Mouse (Mus musculus) thymus, adult 2 months (tissue): ENCODE results near the gene Slc30a5. TPM values are rescaled to one million over a fixed set of nuclear protein-coding genes. Genes with fewer than 3 reads are reported as not detected.
"Not testable (repeated sequence)": the region's sequence is repeated elsewhere in the genome, so short reads cannot be mapped to it uniquely, and the experiment has no call there.

Experiments used
- DNase-seq: peaks from one replicate; pipeline ENCODE4 v3.0.0; 2021
- H3K27ac ChIP-seq: fragments of 200-500 bp; 2 replicates; pipeline ENCODE4 v1.5.1; 2012; ENCODE audit warnings: low read length, control low read depth; ENCODE audit not compliant: control insufficient read depth, insufficient read depth
- H3K27me3 ChIP-seq: fragments of 200-500 bp; 2 replicates; pipeline ENCODE4 v1.6.1; 2012; ENCODE audit warnings: mild to moderate bottlenecking, low read length, moderate library complexity, mixed read lengths; ENCODE audit not compliant: control insufficient read depth, insufficient read depth
- H3K36me3 ChIP-seq: fragments of 200-500 bp; 2 replicates; pipeline ENCODE4 v1.6.1; 2012; ENCODE audit warnings: mild to moderate bottlenecking, low read length, moderate library complexity; ENCODE audit not compliant: control insufficient read depth, insufficient read depth
- H3K4me1 ChIP-seq: fragments of 200-500 bp; replicated peaks from 2 replicates; pipeline ENCODE4 v1.6.1; 2012; ENCODE audit warnings: low read length; ENCODE audit not compliant: control insufficient read depth, insufficient read depth
- H3K4me3 ChIP-seq: fragments of 200-500 bp; 2 replicates; pipeline ENCODE4 v1.5.1; 2012; ENCODE audit warnings: mild to moderate bottlenecking, low read length, control low read depth, moderate library complexity; ENCODE audit not compliant: control insufficient read depth, insufficient read depth
- CTCF ChIP-seq: fragments of 200-500 bp; IDR thresholded peaks from 2 replicates; pipeline ENCODE4 v1.5.1; 2012; ENCODE audit warnings: mild to moderate bottlenecking, control low read depth, low read length, moderate library complexity, borderline replicate concordance; ENCODE audit not compliant: control insufficient read depth, poor library complexity, insufficient read depth; ENCODE audit errors: extremely low read depth
- POLR2A ChIP-seq: fragments of 200-500 bp; IDR thresholded peaks from 2 replicates; pipeline ENCODE4 v1.6.1; 2012; ENCODE audit warnings: mild to moderate bottlenecking, low read length, control low read depth, moderate library complexity; ENCODE audit not compliant: control insufficient read depth, poor library complexity, insufficient read depth; ENCODE audit errors: extremely low read depth
- WGBS: fragments of 180-500 bp; shearing (Covaris S2); methylation state at CpG from one replicate; pipeline ENCODE4 v1.1.7; 2018; 5-methylcytosine and 5-hydroxymethylcytosine counted together
- polyA plus RNA-seq: library from polyadenylated mRNA; depleted of rRNA; stranded (reverse); fragments of >200 nt; gene quantifications from 2 replicates; pipeline ENCODE4 v1.2.3, GENCODE M21; 2012

The Slc30a5 gene
- polyA plus RNA-seq, 1 experiment = 31.4 TPM

DNA sequence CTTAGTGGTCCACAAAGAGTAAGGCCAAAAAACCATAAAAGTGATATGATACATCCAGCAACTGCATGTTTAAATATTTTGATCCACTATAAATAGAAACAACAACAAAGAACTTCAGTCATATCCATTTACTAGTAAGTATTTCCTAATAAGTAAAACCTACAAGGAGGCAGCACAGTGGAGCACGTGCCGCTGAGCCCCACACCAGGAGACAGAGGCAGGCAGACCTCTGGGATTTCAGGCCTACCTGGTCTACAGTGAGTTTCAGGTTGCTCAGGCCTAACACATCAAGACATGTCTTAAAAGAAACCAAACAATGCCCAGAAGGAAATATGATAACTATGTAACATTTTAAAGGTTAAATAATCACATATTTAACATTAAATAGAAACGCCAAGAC lies 8.3 kb downstream of the Slc30a5 start:
- WGBS = 92% methylated on average over 3 of the region's 3 CpGs
- Histone ChIP-seq H3K27ac (peak overlapping the region; percentile 51), H3K4me3 (no peak overlapping the region), H3K27me3 (no peaks in the 10 kb centered on the region), H3K36me3 (peaks cover 40% of the 10 kb centered on the region), H3K4me1 (peaks cover 5% of the 10 kb centered on the region; the same call in 1 of the 2 replicates)
- TF ChIP-seq CTCF = no peak
- no peak for TF ChIP-seq POLR2A
- DNase-seq = no peak

DNA sequence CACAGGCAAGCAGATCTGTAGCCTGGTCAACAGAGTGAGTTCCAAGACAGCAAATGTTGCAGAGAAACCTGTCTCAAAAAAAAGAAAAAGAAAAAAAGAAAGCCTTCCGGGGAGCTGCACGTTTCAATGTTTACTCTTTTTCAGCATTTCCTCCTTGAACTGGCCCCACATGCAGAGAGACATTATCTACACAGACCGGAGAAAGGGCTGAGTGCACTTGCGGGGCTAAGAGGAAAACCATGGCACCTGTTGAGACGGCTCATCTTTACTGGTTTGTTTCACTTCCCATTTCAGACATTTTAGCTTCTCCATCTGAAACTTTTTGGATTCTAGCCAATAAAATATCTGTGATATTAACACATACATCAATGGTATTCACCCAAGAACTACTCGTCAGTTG lies 8.9 kb downstream of the Slc30a5 start:
- H3K27me3 ChIP-seq = no peaks in the 10 kb centered on the region
- peaks cover 44% of the 10 kb centered on the region for H3K36me3 ChIP-seq
- H3K4me3 ChIP-seq = no peak overlapping the region
- peak overlapping the region; percentile 58 for H3K27ac ChIP-seq
- WGBS = 17% methylated on average over 6 of the region's 6 CpGs
- TF ChIP-seq CTCF = no peak
- TF ChIP-seq POLR2A = no peak
- peaks cover 5% of the 10 kb centered on the region; the same call in 1 of the 2 replicates for H3K4me1 ChIP-seq
- no peak for DNase-seq

DNA sequence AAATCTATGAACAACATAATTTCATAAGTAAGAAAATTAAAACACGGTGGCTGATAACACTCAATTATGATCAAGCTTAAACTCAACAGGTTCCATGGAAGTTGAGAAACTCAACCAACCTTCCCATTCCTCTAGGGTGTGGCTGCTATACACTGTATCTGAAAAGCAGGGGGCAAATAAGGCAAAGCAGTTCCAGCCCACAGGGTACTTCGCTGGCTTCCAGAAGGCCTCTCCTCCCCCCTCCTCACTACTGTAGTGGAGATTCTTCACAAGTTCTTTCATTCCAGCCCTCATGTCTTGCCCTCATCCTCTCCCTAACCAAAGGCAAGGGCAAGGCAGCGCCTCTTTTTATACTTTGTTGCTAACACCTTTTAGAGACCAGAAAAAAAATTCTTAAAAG lies 9.4 kb downstream of the Slc30a5 start:
- H3K36me3 ChIP-seq = peaks cover 44% of the 10 kb centered on the region
- H3K27me3 ChIP-seq = no peaks in the 10 kb centered on the region
- DNase-seq = no peak
- 66% methylated on average over 3 of the region's 3 CpGs for WGBS
- H3K27ac ChIP-seq = peak overlapping the region; percentile 58
- TF ChIP-seq CTCF = no peak
- TF ChIP-seq POLR2A = no peak
- H3K4me1 ChIP-seq = peaks cover 5% of the 10 kb centered on the region; the same call in 1 of the 2 replicates
- no peak overlapping the region for H3K4me3 ChIP-seq

DNA sequence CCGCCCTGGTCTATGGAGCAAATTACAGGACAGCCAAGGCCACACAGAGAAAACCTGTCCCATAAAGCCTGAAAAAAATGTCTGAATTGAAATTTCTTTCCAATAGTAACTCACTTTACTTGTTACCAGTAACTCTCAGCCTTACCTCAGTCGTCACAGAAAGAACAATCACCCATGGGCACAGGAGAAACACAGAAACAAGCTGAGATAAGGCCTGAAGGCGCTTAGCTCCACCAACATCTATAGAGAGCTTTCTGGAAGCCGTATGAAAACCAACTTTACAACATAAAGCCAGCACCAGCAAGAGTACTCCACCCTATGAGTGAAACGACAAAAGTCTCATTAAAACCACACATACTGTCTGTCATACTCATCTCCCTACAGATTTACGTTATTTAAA lies 18.8 kb downstream of the Slc30a5 start:
- H3K27ac ChIP-seq = no peak overlapping the region
- no peak overlapping the region for H3K4me3 ChIP-seq
- 98% methylated on average over 6 of the region's 6 CpGs for WGBS
- no peaks in the 10 kb centered on the region for H3K27me3 ChIP-seq
- no peak for TF ChIP-seq CTCF
- TF ChIP-seq POLR2A = no peak
- DNase-seq = no peak
- no peaks in the 10 kb centered on the region for H3K4me1 ChIP-seq
- H3K36me3 ChIP-seq = peaks cover 49% of the 10 kb centered on the region

DNA sequence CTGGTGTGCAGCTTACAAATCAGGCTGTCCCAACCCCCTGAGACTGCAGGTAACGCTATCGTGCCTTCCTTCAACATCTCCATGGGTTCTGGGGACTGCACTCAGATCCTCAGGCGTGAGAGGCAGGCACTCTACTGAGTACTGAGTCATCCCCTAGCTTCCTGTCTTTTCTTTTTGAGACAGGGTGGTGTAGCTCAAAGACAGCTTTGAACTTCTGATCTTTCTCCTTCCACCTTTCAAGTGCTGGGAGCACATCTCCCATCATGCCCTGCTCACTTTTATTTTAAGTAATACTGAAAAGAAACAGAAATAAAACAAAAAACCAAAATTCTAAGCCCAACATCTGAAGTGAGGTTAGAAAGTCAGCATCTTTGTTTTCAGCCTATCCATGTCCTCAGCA lies 27.5 kb downstream of the Slc30a5 start:
- TF ChIP-seq CTCF (no peak), POLR2A (no peak)
- Histone ChIP-seq H3K4me1 (peaks cover 7% of the 10 kb centered on the region), H3K27me3 (no peaks in the 10 kb centered on the region), H3K36me3 (peaks cover 41% of the 10 kb centered on the region), H3K4me3 (no peak overlapping the region), H3K27ac (peak overlapping the region; percentile 41; the same call in 1 of the 2 replicates)
- peak; percentile 24 for DNase-seq
- 28% methylated on average over 3 of the region's 3 CpGs for WGBS

DNA sequence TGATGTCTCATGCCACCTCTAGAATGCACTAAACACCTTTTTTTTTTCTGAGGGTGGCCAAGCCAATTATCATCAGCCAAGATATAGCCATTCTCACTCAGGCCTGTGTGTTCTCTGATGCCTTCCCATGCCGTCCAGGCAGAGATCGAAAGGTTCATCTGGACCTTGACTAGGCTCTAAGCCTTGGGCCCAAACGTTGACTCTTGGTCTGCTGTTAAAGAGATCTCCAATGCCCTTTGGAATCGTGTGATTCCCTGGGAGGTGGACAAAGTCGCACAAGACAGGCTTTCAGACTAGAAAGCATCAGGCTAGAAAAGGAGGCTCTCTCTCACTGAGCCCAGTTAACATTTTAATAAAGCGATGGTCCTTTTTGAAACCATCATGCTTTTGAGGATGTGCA lies 36.1 kb downstream of the Slc30a5 start:
- 93% methylated on average over 6 of the region's 6 CpGs for WGBS
- H3K27me3 ChIP-seq = no peaks in the 10 kb centered on the region
- no peaks in the 10 kb centered on the region for H3K4me1 ChIP-seq
- no peak for TF ChIP-seq POLR2A
- TF ChIP-seq CTCF = no peak
- H3K27ac ChIP-seq = no peak overlapping the region
- H3K4me3 ChIP-seq = no peak overlapping the region
- no peak for DNase-seq
- no peaks in the 10 kb centered on the region; the same call in none of the 2 replicates for H3K36me3 ChIP-seq

DNA sequence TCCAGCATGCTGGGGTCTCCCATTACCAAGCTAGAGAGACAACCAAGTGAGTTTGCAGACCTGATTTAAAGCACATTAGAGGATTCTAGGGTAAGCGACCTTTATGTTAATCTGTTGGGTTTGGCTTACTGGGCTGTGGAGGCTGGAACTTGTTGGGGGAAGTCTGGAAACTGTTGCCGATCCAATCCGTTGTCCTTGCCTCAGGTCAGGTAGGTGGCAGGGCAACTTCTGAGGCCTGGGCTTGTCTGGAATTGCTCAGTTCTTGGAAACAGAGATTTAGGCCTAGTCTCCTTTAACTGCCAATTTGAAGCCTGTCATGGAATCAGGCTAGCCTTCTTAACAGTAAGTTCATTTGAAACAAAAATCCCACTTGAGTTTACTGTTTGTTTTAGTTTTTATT lies 44.1 kb downstream of the Slc30a5 start:
- Histone ChIP-seq H3K36me3 (no peaks in the 10 kb centered on the region), H3K4me3 (no peak overlapping the region), H3K27me3 (no peaks in the 10 kb centered on the region), H3K4me1 (peaks cover 12% of the 10 kb centered on the region), H3K27ac (no peak overlapping the region)
- WGBS = 93% methylated on average over 3 of the region's 3 CpGs
- no peak for DNase-seq
- TF ChIP-seq POLR2A = no peak
- no peak for TF ChIP-seq CTCF

DNA sequence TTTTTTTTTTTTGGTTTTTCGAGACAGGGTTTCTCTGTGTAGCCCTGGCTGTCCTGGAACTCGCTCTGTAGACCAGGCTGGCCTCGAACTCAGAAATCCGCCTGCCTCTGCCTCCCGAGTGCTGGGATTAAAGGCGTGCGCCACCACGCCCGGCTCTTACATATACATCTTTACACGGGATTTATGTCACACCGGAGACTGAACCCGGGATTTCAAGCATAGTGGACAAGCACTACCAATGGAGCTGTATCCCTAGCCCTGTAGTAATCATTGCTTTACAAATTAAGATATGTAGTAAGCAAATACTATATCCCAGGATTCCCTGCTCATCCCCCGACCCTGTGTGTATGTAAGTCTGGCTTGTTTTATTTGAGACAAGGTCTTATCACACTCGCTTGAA lies 45.2 kb downstream of the Slc30a5 start:
- peaks cover 12% of the 10 kb centered on the region for H3K4me1 ChIP-seq
- not testable (repeated sequence) for DNase-seq, H3K27ac ChIP-seq, H3K4me3 ChIP-seq, H3K27me3 ChIP-seq, H3K36me3 ChIP-seq
- WGBS = 95% methylated on average over 12 of the region's 14 CpGs
